Mouse (Mus musculus): ENCODE measurements around the gene Slc9a9. TPM values are rescaled to one million over a fixed set of nuclear protein-coding genes. Genes with fewer than 3 reads are reported as not detected.

The Slc9a9 gene
- polyA plus RNA-seq, 1 experiment from 2014 or later: 6.7 TPM

DNA sequence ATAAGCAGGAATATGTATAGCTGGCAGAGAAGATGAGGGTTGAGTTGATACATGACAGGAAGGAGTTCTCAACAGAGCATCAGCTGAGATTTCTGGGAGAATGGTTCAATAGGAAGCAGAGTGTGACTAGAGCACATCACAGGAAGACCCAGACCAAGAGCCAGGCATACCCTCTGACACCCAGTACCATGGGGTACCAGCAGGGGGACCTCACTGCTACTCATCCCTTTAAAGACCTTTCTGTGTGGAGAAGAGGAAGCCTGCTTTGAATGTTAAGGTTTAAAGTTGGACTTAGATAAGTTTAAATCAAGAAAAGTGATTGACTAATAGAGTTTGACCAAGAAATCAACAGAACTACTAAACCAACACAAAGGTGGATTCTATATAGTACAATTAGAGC lies 257.4 kb downstream of the Slc9a9 start:
- H3K36me3 ChIP-seq (ENCODE audit: control insufficient read depth, insufficient read depth, low read length): no peaks in the 10 kb centered on the region
- H3K9me3 ChIP-seq (ENCODE audit: control insufficient read depth, low read length): peaks cover 2% of the 10 kb centered on the region; the same call in 1 of the 2 replicates
- H3K4me1 ChIP-seq (ENCODE audit: control insufficient read depth, insufficient read depth, low read length): no peaks in the 10 kb centered on the region
- H3K4me3 ChIP-seq (replicated peaks; ENCODE audit: low read depth, low read length): no peak overlapping the region
- ATAC-seq (ENCODE audit: low FRiP score, low TSS enrichment) (no peak), DNase-seq (no peak)
- no peak overlapping the region for H3K27ac ChIP-seq (replicated peaks; ENCODE audit: low read depth, low read length)
- H3K4me2 ChIP-seq (ENCODE audit: low read length): no peak overlapping the region
- no peak overlapping the region for H3K9ac ChIP-seq (replicated peaks; ENCODE audit: low read length)
- H3K27me3 ChIP-seq (ENCODE audit: control insufficient read depth, insufficient read depth, low read length): no peaks in the 10 kb centered on the region

- ATAC-seq (ENCODE audit: low FRiP score, low TSS enrichment) (no peak), DNase-seq (no peak)
- no peaks in the 10 kb centered on the region for H3K36me3 ChIP-seq (ENCODE audit: control insufficient read depth, insufficient read depth, low read length)
- no peak overlapping the region for H3K9ac ChIP-seq (replicated peaks; ENCODE audit: low read length)
- no peak overlapping the region for H3K4me3 ChIP-seq (replicated peaks; ENCODE audit: low read depth, low read length)
- no peaks in the 10 kb centered on the region for H3K27me3 ChIP-seq (ENCODE audit: control insufficient read depth, insufficient read depth, low read length)
- 92% methylated on average over 7 of the region's 7 CpGs for WGBS
- no peaks in the 10 kb centered on the region for H3K9me3 ChIP-seq (ENCODE audit: control insufficient read depth, low read length)
- no peak overlapping the region for H3K27ac ChIP-seq (replicated peaks; ENCODE audit: low read depth, low read length)
- H3K4me1 ChIP-seq (ENCODE audit: control insufficient read depth, insufficient read depth, low read length): no peaks in the 10 kb centered on the region
- H3K4me2 ChIP-seq (ENCODE audit: low read length): no peak overlapping the region
Measured at GRCm38 (mm10) chr9:94945569-94946135, 275.9 kb downstream of the Slc9a9 start.

GRCm38 (mm10) chr9:94947246-94947645 lies 277.5 kb downstream of the Slc9a9 start:
- Histone ChIP-seq H3K4me2 (ENCODE audit: low read length) (no peak overlapping the region), H3K9ac (replicated peaks; ENCODE audit: low read length) (no peak overlapping the region), H3K4me3 (replicated peaks; ENCODE audit: low read depth, low read length) (no peak overlapping the region), H3K27ac (replicated peaks; ENCODE audit: low read depth, low read length) (no peak overlapping the region), H3K27me3 (ENCODE audit: control insufficient read depth, insufficient read depth, low read length) (no peaks in the 10 kb centered on the region), H3K4me1 (ENCODE audit: control insufficient read depth, insufficient read depth, low read length) (no peaks in the 10 kb centered on the region), H3K36me3 (ENCODE audit: control insufficient read depth, insufficient read depth, low read length) (no peaks in the 10 kb centered on the region), H3K9me3 (ENCODE audit: control insufficient read depth, low read length) (no peaks in the 10 kb centered on the region)
- DNase-seq (no peak), ATAC-seq (ENCODE audit: low FRiP score, low TSS enrichment) (no peak)
- 82% methylated on average over 7 of the region's 7 CpGs for WGBS

DNA sequence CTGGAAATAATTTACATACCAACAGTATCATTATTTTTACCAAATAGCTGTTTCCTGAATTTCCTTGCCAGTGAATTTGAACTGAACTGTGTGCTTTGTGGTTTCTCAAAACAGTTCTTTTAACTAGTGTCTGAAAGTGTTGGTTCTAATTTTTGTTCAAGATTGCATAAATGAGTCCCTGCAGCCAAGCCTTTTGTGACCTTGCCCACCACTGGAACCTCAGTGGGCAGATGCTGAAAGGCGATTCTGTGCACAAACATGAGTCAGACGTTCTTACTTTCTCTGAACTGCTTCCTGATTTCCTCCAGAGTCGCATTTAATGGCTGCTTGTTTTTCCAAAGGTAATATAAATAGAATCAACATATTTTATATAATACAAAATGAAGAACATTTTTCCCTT lies 281.0 kb downstream of the Slc9a9 start:
- Histone ChIP-seq H3K4me2 (ENCODE audit: low read length) (no peak overlapping the region), H3K4me3 (replicated peaks; ENCODE audit: low read depth, low read length) (no peak overlapping the region), H3K9me3 (ENCODE audit: control insufficient read depth, low read length) (no peaks in the 10 kb centered on the region), H3K27me3 (ENCODE audit: control insufficient read depth, insufficient read depth, low read length) (no peaks in the 10 kb centered on the region), H3K9ac (replicated peaks; ENCODE audit: low read length) (no peak overlapping the region), H3K27ac (replicated peaks; ENCODE audit: low read depth, low read length) (no peak overlapping the region), H3K4me1 (ENCODE audit: control insufficient read depth, insufficient read depth, low read length) (no peaks in the 10 kb centered on the region), H3K36me3 (ENCODE audit: control insufficient read depth, insufficient read depth, low read length) (no peaks in the 10 kb centered on the region)
- ATAC-seq (ENCODE audit: low FRiP score, low TSS enrichment) (no peak), DNase-seq (no peak)
- WGBS: 74% methylated on average over 3 of the region's 3 CpGs

- Histone ChIP-seq H3K9ac (replicated peaks; ENCODE audit: low read length) (no peak overlapping the region), H3K27me3 (ENCODE audit: control insufficient read depth, insufficient read depth, low read length) (no peaks in the 10 kb centered on the region), H3K4me1 (ENCODE audit: control insufficient read depth, insufficient read depth, low read length) (no peaks in the 10 kb centered on the region), H3K4me3 (replicated peaks; ENCODE audit: low read depth, low read length) (no peak overlapping the region), H3K36me3 (ENCODE audit: control insufficient read depth, insufficient read depth, low read length) (no peaks in the 10 kb centered on the region), H3K27ac (replicated peaks; ENCODE audit: low read depth, low read length) (no peak overlapping the region), H3K4me2 (ENCODE audit: low read length) (no peak overlapping the region), H3K9me3 (ENCODE audit: control insufficient read depth, low read length) (no peaks in the 10 kb centered on the region)
- 40% methylated on average over 2 of the region's 2 CpGs for WGBS
- ATAC-seq (ENCODE audit: low FRiP score, low TSS enrichment) (no peak), DNase-seq (no peak)
Measured at GRCm38 (mm10) chr9:94955645-94956044, 285.9 kb downstream of the Slc9a9 start.

- no peaks in the 10 kb centered on the region for H3K9me3 ChIP-seq (ENCODE audit: control insufficient read depth, low read length)
- WGBS: 58% methylated on average over 2 of the region's 2 CpGs
- H3K27ac ChIP-seq (replicated peaks; ENCODE audit: low read depth, low read length): no peak overlapping the region
- DNase-seq: no peak
- no peak overlapping the region for H3K4me2 ChIP-seq (ENCODE audit: low read length)
- no peaks in the 10 kb centered on the region for H3K27me3 ChIP-seq (ENCODE audit: control insufficient read depth, insufficient read depth, low read length)
- H3K4me1 ChIP-seq (ENCODE audit: control insufficient read depth, insufficient read depth, low read length): 0 out of 2 replicates have a peak, but pooled peaks cover 3% of the 10 kb centered on the region
- ATAC-seq (ENCODE audit: low FRiP score, low TSS enrichment): no peak
- no peak overlapping the region for H3K4me3 ChIP-seq (replicated peaks; ENCODE audit: low read depth, low read length)
- no peak overlapping the region for H3K9ac ChIP-seq (replicated peaks; ENCODE audit: low read length)
- no peaks in the 10 kb centered on the region for H3K36me3 ChIP-seq (ENCODE audit: control insufficient read depth, insufficient read depth, low read length)
Measured at GRCm38 (mm10) chr9:94958382-94958781, 288.7 kb downstream of the Slc9a9 start.

- no peak overlapping the region for H3K4me2 ChIP-seq (ENCODE audit: low read length)
- no peak overlapping the region for H3K27ac ChIP-seq (replicated peaks; ENCODE audit: low read depth, low read length)
- no peaks in the 10 kb centered on the region for H3K9me3 ChIP-seq (ENCODE audit: control insufficient read depth, low read length)
- no peak overlapping the region for H3K4me3 ChIP-seq (replicated peaks; ENCODE audit: low read depth, low read length)
- 43% methylated on average over 5 of the region's 5 CpGs for WGBS
- DNase-seq (peak; percentile 52), ATAC-seq (ENCODE audit: low FRiP score, low TSS enrichment) (peak; percentile 46; the same call in 1 of the 2 replicates)
- H3K9ac ChIP-seq (replicated peaks; ENCODE audit: low read length): no peak overlapping the region
- H3K27me3 ChIP-seq (ENCODE audit: control insufficient read depth, insufficient read depth, low read length): no peaks in the 10 kb centered on the region
- H3K36me3 ChIP-seq (ENCODE audit: control insufficient read depth, insufficient read depth, low read length): no peaks in the 10 kb centered on the region
- H3K4me1 ChIP-seq (ENCODE audit: control insufficient read depth, insufficient read depth, low read length): peaks cover 12% of the 10 kb centered on the region
Measured at GRCm38 (mm10) chr9:94968596-94969120, 298.9 kb downstream of the Slc9a9 start.

DNA sequence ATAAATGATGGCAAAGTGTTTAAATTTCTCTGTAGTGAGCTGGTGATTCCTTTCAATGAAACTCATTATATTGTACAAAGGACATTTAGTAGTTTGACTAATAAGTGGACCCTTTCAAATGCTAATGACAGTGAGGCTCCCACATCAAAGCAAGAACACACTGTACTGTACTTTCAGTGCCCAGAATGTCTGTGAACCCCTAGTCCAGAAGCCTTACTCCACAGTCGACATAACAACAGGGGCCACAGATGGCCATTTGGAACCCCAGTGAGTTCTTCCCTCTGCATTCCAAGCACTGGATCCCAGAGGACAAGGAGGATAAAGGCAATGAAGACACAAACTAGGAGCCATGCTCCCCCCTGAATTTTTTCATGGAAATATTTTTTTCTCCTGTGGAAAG lies 299.4 kb downstream of the Slc9a9 start:
- Histone ChIP-seq H3K9me3 (ENCODE audit: control insufficient read depth, low read length) (no peaks in the 10 kb centered on the region), H3K27me3 (ENCODE audit: control insufficient read depth, insufficient read depth, low read length) (no peaks in the 10 kb centered on the region), H3K4me2 (ENCODE audit: low read length) (no peak overlapping the region), H3K4me3 (replicated peaks; ENCODE audit: low read depth, low read length) (no peak overlapping the region), H3K27ac (replicated peaks; ENCODE audit: low read depth, low read length) (no peak overlapping the region), H3K4me1 (ENCODE audit: control insufficient read depth, insufficient read depth, low read length) (peaks cover 12% of the 10 kb centered on the region), H3K9ac (replicated peaks; ENCODE audit: low read length) (no peak overlapping the region), H3K36me3 (ENCODE audit: control insufficient read depth, insufficient read depth, low read length) (no peaks in the 10 kb centered on the region)
- ATAC-seq (ENCODE audit: low FRiP score, low TSS enrichment): peak; percentile 62; the same call in 1 of the 2 replicates
- DNase-seq: peak; percentile 26
- 24% methylated on average over 1 of the region's 1 CpGs for whole genome bisulfite sequencing

GRCm38 (mm10) chr9:94972021-94972420 lies 302.3 kb downstream of the Slc9a9 start:
- H3K4me3 ChIP-seq (replicated peaks; ENCODE audit: low read depth, low read length): no peak overlapping the region
- H3K9me3 ChIP-seq (ENCODE audit: control insufficient read depth, low read length): no peaks in the 10 kb centered on the region
- no peaks in the 10 kb centered on the region for H3K36me3 ChIP-seq (ENCODE audit: control insufficient read depth, insufficient read depth, low read length)
- no peak overlapping the region for H3K4me2 ChIP-seq (ENCODE audit: low read length)
- peaks cover 12% of the 10 kb centered on the region for H3K4me1 ChIP-seq (ENCODE audit: control insufficient read depth, insufficient read depth, low read length)
- ATAC-seq (ENCODE audit: low FRiP score, low TSS enrichment) (no peak), DNase-seq (no peak)
- H3K9ac ChIP-seq (replicated peaks; ENCODE audit: low read length): no peak overlapping the region
- H3K27me3 ChIP-seq (ENCODE audit: control insufficient read depth, insufficient read depth, low read length): no peaks in the 10 kb centered on the region
- WGBS: 79% methylated on average over 2 of the region's 2 CpGs
- no peak overlapping the region for H3K27ac ChIP-seq (replicated peaks; ENCODE audit: low read depth, low read length)

Data from midbrain, embryonic 14.5 days (tissue).